Mouse (Mus musculus) CH12.LX (cell line): ENCODE measurements around the gene Elof1. TPM values are rescaled to one million over a fixed set of nuclear protein-coding genes. Genes with fewer than 3 reads are reported as not detected.
A peak's percentile ranks its signal among the peaks of the same experiment; 100 is the strongest.

ENCODE experiments used
- DNase-seq: peaks from one replicate; pipeline ENCODE4 v3.0.0-alpha.2; 2013; ENCODE audit errors: extremely low read depth
- H3K27ac ChIP-seq: 2 replicates; pipeline ENCODE4 v1.5.1; 2012; ENCODE audit warnings: low read depth, mild to moderate bottlenecking, control low read depth, moderate library complexity; ENCODE audit not compliant: insufficient read depth
- H3K27me3 ChIP-seq: replicated peaks from 2 replicates; pipeline ENCODE3; 2012; ENCODE audit warnings: inconsistent platforms
- H3K36me3 ChIP-seq, 2 experiments: replicated peaks in 1 of 2; 2 replicates each; pipeline versions ENCODE3 to v1.6.1; 2012; ENCODE audit warnings: inconsistent platforms in 1 of 2, low read length in 1 of 2, mild to moderate bottlenecking in 1 of 2, mixed read lengths in 1 of 2, moderate library complexity in 1 of 2; ENCODE audit not compliant: control insufficient read depth in 1 of 2, insufficient read depth in 1 of 2
- H3K4me1 ChIP-seq, 2 experiments: 2 replicates each; pipeline ENCODE4 v1.6.1; 2012; ENCODE audit warnings: inconsistent platforms in 1 of 2, moderate library complexity in 1 of 2; ENCODE audit not compliant: insufficient read depth in 2 of 2, control insufficient read depth in 1 of 2
- H3K4me2 ChIP-seq: 2 replicates; pipeline ENCODE4 v1.6.1; 2012; ENCODE audit warnings: low read depth, mild to moderate bottlenecking, control low read depth; ENCODE audit not compliant: poor library complexity, insufficient read depth, severe bottlenecking
- H3K4me3 ChIP-seq, 3 experiments: fragments of 150-350 bp in 1 of 3; sonication (generic) in 1 of 3; replicated peaks in 1 of 3; 2 replicates each; pipeline versions ENCODE3 to v1.5.1; 2011 to 2012; ENCODE audit warnings: low read depth in 2 of 3, low read length in 2 of 3, mild to moderate bottlenecking in 2 of 3, moderate library complexity in 2 of 3, control low read depth in 1 of 3, improper control_type of control experiment in 1 of 3, inconsistent platforms in 1 of 3, mixed read lengths in 1 of 3; ENCODE audit not compliant: poor library complexity in 1 of 3
- H3K79me2 ChIP-seq: replicated peaks from 2 replicates; pipeline ENCODE4 v1.6.1; 2012; ENCODE audit warnings: mild to moderate bottlenecking, moderate library complexity; ENCODE audit not compliant: control insufficient read depth, poor library complexity, insufficient read depth, severe bottlenecking; ENCODE audit errors: extremely low read depth
- H3K9ac ChIP-seq: 2 replicates; pipeline ENCODE4 v1.6.1; 2012; ENCODE audit warnings: low read depth, mild to moderate bottlenecking, control low read depth, moderate library complexity; ENCODE audit not compliant: insufficient read depth
- H3K9me3 ChIP-seq: replicated peaks from 2 replicates; pipeline ENCODE3; 2012; ENCODE audit warnings: low read length, inconsistent platforms, mixed read lengths
- BHLHE40 ChIP-seq: IDR thresholded peaks from 2 replicates; pipeline ENCODE4 v1.6.1; 2011; ENCODE audit warnings: mild to moderate bottlenecking, low read depth, low read length, improper control_type of control experiment
- CHD1 ChIP-seq: IDR thresholded peaks from 2 replicates; pipeline ENCODE4 v1.6.1; 2012; ENCODE audit warnings: low read depth, low read length, improper control_type of control experiment, inconsistent platforms
- E2F4 ChIP-seq: IDR thresholded peaks from 2 replicates; pipeline ENCODE4 v1.6.1; 2011; ENCODE audit warnings: low read depth, low read length, improper control_type of control experiment; ENCODE audit not compliant: insufficient replicate concordance
- ELF1 ChIP-seq: IDR thresholded peaks from 2 replicates; pipeline ENCODE4 v1.6.1; 2014; ENCODE audit warnings: low read depth, mild to moderate bottlenecking, inconsistent platforms, low read length, improper control_type of control experiment
- EP300 ChIP-seq: IDR thresholded peaks from 2 replicates; pipeline ENCODE4 v1.6.1; 2011; ENCODE audit warnings: low read length, improper control_type of control experiment
- ETS1 ChIP-seq: conservative IDR thresholded peaks from 2 replicates; pipeline ENCODE4 v1.6.1; 2012; ENCODE audit warnings: low read depth, mild to moderate bottlenecking, inconsistent platforms, low read length, improper control_type of control experiment, moderate library complexity
- MAX ChIP-seq: IDR thresholded peaks from 2 replicates; pipeline ENCODE4 v1.6.1; 2011; ENCODE audit warnings: low read length, improper control_type of control experiment
- MEF2A ChIP-seq: IDR thresholded peaks from 2 replicates; pipeline ENCODE4 v1.6.1; 2014; ENCODE audit warnings: low read depth, mild to moderate bottlenecking, inconsistent platforms, low read length, improper control_type of control experiment, borderline replicate concordance
- NELFE ChIP-seq: IDR thresholded peaks from 2 replicates; pipeline ENCODE4 v1.6.1; 2011; ENCODE audit warnings: low read depth, low read length, improper control_type of control experiment
- NRF1 ChIP-seq: IDR thresholded peaks from 2 replicates; pipeline ENCODE4 v1.6.1; 2014; ENCODE audit warnings: low read depth, mild to moderate bottlenecking, inconsistent platforms, low read length, improper control_type of control experiment, moderate library complexity
- PAX5 ChIP-seq: IDR thresholded peaks from 2 replicates; pipeline ENCODE4 v1.6.1; 2012; ENCODE audit warnings: low read length, inconsistent platforms, mixed read lengths
- RCOR1 ChIP-seq: conservative IDR thresholded peaks from 2 replicates; pipeline ENCODE4 v1.6.1; 2012; ENCODE audit warnings: low read depth, mild to moderate bottlenecking, inconsistent platforms, low read length, improper control_type of control experiment
- SIN3A ChIP-seq: IDR thresholded peaks from 2 replicates; pipeline ENCODE4 v1.6.1; 2012; ENCODE audit warnings: low read length, improper control_type of control experiment, inconsistent platforms
- TBP ChIP-seq: conservative IDR thresholded peaks from 2 replicates; pipeline ENCODE4 v1.6.1; 2011; ENCODE audit warnings: low read depth, low read length, improper control_type of control experiment
- UBTF ChIP-seq: IDR thresholded peaks from 2 replicates; pipeline ENCODE4 v1.6.1; 2012; ENCODE audit warnings: low read depth, mild to moderate bottlenecking, inconsistent platforms, low read length, improper control_type of control experiment, moderate library complexity
- USF1 ChIP-seq: IDR thresholded peaks from 2 replicates; pipeline ENCODE4 v1.6.1; 2014; ENCODE audit warnings: low read depth, mild to moderate bottlenecking, inconsistent platforms, low read length, improper control_type of control experiment
- USF2 ChIP-seq: conservative IDR thresholded peaks from 2 replicates; pipeline ENCODE4 v1.6.1; 2011; ENCODE audit warnings: low read depth, low read length, improper control_type of control experiment
- ZC3H11A ChIP-seq: IDR thresholded peaks from 2 replicates; pipeline ENCODE4 v1.6.1; 2012; ENCODE audit warnings: low read depth, mild to moderate bottlenecking, inconsistent platforms, low read length, improper control_type of control experiment
- ZKSCAN1 ChIP-seq: IDR thresholded peaks from 2 replicates; pipeline ENCODE4 v1.6.1; 2012; ENCODE audit warnings: low read depth, inconsistent platforms, low read length, improper control_type of control experiment, borderline replicate concordance
- ZMIZ1 ChIP-seq: IDR thresholded peaks from 2 replicates; pipeline ENCODE4 v1.6.1; 2012; ENCODE audit warnings: low read depth, mild to moderate bottlenecking, inconsistent platforms, low read length, improper control_type of control experiment
- ZNF384 ChIP-seq: IDR thresholded peaks from 2 replicates; pipeline ENCODE4 v1.6.1; 2012; ENCODE audit warnings: low read depth, low read length, improper control_type of control experiment, inconsistent platforms
- dilution Hi-C: fragments of 300-500 bp; cut with MboI; formaldehyde crosslinking; loops from 2 replicates; pipeline ENCODE4 v1.14.3; 2020; ENCODE audit warnings: low sequenced_read_pairs; ENCODE audit not compliant: extremely low pct_unique_long_range_greater_than_20kb, extremely low pct_ligation_motif_present
- in situ Hi-C: fragments of 300-500 bp; cut with MboI; formaldehyde crosslinking; loops from 3 replicates; pipeline ENCODE4 v1.14.3; 2019; ENCODE audit warnings: low sequenced_read_pairs, low pct_ligation_motif_present, low pct_unique_long_range_greater_than_20kb, mixed read lengths
- polyA plus RNA-seq: library from polyadenylated mRNA; unstranded; fragments of >175 nt; gene quantifications from 2 replicates; pipeline ENCODE4 v1.2.1, GENCODE M21; 2012; ENCODE audit warnings: low read depth; ENCODE audit not compliant: insufficient read length
- total RNA-seq, 2 experiments: library from RNA; depleted of rRNA; stranded (reverse); fragments of 300-350 nt in 1 of 2; fragments of >200 nt in 1 of 2; gene quantifications; 2 replicates each; pipeline ENCODE4 v1.2.3; 2012 to 2014

Gene Elof1
- total and polyA plus RNA-seq, 3 experiments = 96.9 to 142 (median 111) TPM

DNA sequence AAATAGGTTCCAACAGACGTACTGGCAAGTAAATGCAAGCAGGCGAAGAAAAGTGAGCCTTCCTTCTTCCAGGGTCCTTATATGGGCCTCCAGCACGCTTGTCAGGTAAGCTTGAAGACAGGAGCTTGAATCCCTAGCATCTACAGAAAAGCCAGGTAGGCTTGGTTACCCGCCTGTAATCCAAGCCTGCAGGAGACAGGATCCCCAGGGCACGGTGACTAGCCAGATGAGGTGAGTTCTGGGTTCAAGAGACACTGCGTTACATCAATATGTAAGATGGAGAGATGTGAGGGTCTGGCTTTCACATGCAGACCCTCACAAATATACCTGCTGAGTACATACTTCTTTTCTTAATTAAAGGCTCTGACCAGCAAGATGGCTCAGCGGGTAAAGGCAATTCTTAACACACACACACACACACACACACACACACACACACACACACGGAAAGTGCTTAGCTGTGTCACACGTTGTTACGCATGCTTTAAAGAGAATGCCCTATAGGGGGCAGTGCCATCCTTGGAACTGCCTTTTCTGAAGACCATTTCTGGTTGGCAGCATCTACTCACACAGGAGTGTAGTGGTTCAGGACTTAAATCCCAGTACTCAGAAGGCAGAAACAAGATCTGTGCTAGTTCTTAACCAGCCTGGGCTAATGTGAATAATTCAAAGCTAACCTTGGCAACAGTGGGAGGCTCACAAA is 933 bp upstream of the Elof1 start (continued):
- TF ChIP-seq ZC3H11A = no peak
- no peak for TF ChIP-seq E2F4
- TF ChIP-seq USF2 = no peak
- TF ChIP-seq ZMIZ1 = no peak
- TF ChIP-seq TBP = no peak

DNA sequence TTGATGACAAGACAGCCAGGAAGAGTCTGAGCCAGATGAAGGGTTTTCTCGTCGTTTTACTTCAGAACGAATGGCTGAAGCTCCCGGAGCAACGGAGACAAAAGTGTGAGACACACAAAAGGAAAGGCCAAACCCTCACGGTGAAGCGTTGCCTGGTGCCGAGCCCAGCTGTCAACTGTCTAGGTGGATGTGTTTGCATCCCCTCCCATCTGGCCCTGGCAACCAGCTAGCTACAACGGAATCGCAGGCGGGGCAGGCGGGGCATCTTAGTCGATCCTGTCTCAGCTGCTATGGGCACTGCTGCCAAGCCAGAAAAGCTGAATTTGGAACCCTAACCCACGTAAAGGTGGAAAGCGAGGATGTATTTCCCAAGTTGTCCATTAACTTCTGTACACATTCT is 886 bp downstream of the Elof1 start:
- H3K27me3 ChIP-seq = no peaks in the 10 kb centered on the region
- TF ChIP-seq ZKSCAN1 (no peak), MEF2A (no peak), UBTF (no peak)
- H3K79me2 ChIP-seq = peaks cover 16% of the 10 kb centered on the region
- H3K36me3 ChIP-seq = peaks cover 28 to 39% of the 10 kb centered on the region in 2 experiments
- dilution Hi-C loops = no loop called here
- H3K9me3 ChIP-seq = peaks cover 3% of the 10 kb centered on the region
- no peak for DNase-seq
- H3K4me2 ChIP-seq = peak overlapping the region; percentile 65
- H3K27ac ChIP-seq = no peak overlapping the region
- peak overlapping the region; percentile 86 for H3K9ac ChIP-seq
- peaks cover 8 to 34% of the 10 kb centered on the region in 2 experiments; a peak in 3 of 4 replicates for H3K4me1 ChIP-seq
- in situ Hi-C loops = loop anchor here (5.0 kb wide), 1 partner anchor 44 kb away; the partner anchor contains the start of genes Gm49318 and Zfp653
- peak overlapping the region; percentile 80 to 89 (median 85) for H3K4me3 ChIP-seq

DNA sequence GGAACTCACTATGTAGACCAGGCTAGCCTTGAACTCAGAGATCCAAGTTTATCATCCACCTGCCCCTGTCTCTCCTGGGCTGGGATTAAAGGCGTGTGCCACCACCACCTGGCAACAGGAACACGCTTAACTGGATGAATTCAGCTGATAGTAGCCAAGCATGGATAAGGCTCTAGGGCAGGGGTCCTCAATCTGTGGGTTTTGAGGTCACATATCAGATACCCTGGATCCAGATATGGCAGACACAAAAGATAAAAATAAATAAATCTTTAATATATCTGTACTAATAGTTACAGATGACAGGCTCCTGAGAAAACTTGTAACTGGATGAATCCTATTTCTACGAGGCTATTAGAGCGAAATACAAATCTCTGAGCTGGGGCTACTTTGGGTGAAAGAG is 1.3 kb downstream of the Elof1 start:
- Histone ChIP-seq H3K4me3 (no peak overlapping the region), H3K4me2 (peak overlapping the region; percentile 65; the same call in 1 of the 2 replicates), H3K79me2 (peaks cover 16% of the 10 kb centered on the region), H3K27ac (no peak overlapping the region), H3K4me1 (peaks cover 8 to 32% of the 10 kb centered on the region in 2 experiments; a peak in 3 of 4 replicates), H3K9me3 (peaks cover 3% of the 10 kb centered on the region), H3K27me3 (no peaks in the 10 kb centered on the region), H3K36me3 (peaks cover 28 to 43% of the 10 kb centered on the region in 2 experiments), H3K9ac (peak overlapping the region; percentile 86; the same call in 1 of the 2 replicates)
- DNase-seq = no peak
- dilution Hi-C loops (no loop called here), in situ Hi-C loops (loop anchor here (5.0 kb wide), 1 partner anchor 43 kb away; the partner anchor contains the start of genes Gm49318 and Zfp653)
- TF ChIP-seq NELFE (no peak), USF1 (no peak), CHD1 (no peak), ELF1 (no peak), MAX (no peak), SIN3A (no peak), NRF1 (no peak), PAX5 (no peak), ETS1 (no peak), RCOR1 (no peak), ZNF384 (no peak), BHLHE40 (no peak), EP300 (no peak)
